Mouse (Mus musculus) brown adipose tissue, adult 24 weeks (tissue): ENCODE measurements at regions not wholly inside any gene's neighbourhood (a gene's known extent, or its start where the extent isn't known, plus 50 kb on each side); places are given as distances from the start of the nearest gene placed in this dataset.

ENCODE experiments used
- H3K27ac ChIP-seq: fragments of 200-500 bp; replicated peaks from 2 replicates; pipeline ENCODE4 v1.5.1; 2012; ENCODE audit warnings: low read depth, mild to moderate bottlenecking, low read length
- H3K4me1 ChIP-seq: fragments of 200-500 bp; 2 replicates; pipeline ENCODE4 v1.6.1; 2012; ENCODE audit warnings: low read length, mixed read lengths; ENCODE audit not compliant: control insufficient read depth, insufficient read depth, insufficient read length
- H3K4me3 ChIP-seq: fragments of 200-500 bp; 2 replicates; pipeline ENCODE4 v1.5.1; 2012; ENCODE audit warnings: low read depth, mild to moderate bottlenecking, low read length, moderate library complexity; ENCODE audit not compliant: insufficient read depth

DNA sequence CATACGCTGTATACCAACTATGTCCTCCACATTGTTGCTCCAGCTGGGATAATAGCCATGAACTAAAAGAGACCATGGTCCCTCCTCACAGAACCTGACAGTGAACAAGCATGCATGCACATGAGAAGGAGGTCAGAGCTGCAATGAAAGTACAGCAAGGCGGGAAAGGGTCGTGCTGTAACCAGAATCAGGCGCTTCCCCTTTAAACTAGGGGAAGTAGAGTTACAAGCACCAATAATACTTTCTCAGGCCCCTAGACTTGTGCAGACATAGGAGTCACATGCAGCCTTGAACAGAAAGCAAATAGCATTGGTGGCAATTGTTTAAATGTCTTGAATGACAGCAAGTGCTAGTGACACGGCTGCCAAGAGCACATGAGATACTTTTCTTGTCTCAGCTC, 261.8 kb upstream of the Dynlrb2 start:
- H3K27ac ChIP-seq = no peak overlapping the region
- no peaks in the 10 kb centered on the region for H3K4me1 ChIP-seq
- no peak overlapping the region for H3K4me3 ChIP-seq

DNA sequence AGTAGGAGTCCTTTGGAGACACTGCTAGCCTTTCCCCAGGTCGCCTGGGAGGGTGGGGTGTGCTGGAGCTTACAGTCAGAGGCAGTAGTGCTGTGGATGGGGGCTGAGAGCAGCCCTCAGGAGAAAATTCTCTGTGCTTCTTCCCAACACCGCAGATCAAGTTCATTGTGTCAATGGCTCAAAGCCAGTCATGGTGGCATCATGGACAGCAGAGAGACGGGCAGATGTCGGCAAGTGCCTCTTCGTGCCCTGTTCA, 262.9 kb upstream of the Dynlrb2 start:
- H3K4me1 ChIP-seq = no peaks in the 10 kb centered on the region
- H3K27ac ChIP-seq = no peak overlapping the region

DNA sequence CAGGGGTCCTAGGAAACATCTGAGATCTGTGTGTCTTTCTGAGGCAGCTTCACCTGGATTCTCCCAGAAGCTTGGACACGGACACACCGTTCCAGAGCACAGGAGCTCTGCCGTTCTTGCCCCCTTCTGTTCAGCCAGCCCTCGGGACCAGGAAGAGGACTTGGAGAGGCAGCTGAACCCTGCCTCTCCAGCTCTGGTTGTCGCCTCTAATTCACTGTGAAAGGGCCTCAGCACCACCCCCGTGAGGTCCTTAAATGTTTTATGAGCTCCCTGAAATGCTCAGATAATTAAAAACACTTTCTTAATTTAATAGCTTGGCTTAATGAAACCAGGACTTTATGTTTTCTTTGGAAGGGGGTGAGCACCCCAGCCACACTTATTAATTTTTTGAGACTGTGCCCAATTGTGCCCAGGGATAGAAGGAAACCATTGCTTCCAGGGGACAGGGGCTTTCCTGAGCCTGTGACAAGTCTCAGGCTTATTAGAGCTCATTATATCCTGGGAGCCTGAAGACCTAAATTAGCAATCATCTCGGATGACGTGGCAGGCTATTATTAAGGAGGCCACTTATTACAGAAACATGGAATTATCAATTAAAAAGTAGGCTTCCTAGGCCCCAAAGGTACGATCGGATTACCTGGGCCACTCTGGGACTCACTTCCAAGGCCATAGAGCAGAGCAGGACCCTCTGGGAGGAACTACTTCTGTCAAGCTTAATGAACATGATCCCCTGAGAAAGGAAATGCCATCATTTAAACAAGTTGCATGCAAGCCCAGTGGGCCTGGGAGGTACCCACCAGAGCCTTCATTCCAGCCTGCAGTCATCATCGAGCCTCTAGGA, 263.4 kb upstream of the Dynlrb2 start:
- no peak overlapping the region for H3K27ac ChIP-seq
- no peak overlapping the region for H3K4me3 ChIP-seq
- H3K4me1 ChIP-seq = no peaks in the 10 kb centered on the region

More for the DNA sequence above, 262.9 kb upstream of the Dynlrb2 start:
- no peak overlapping the region for H3K4me3 ChIP-seq

DNA sequence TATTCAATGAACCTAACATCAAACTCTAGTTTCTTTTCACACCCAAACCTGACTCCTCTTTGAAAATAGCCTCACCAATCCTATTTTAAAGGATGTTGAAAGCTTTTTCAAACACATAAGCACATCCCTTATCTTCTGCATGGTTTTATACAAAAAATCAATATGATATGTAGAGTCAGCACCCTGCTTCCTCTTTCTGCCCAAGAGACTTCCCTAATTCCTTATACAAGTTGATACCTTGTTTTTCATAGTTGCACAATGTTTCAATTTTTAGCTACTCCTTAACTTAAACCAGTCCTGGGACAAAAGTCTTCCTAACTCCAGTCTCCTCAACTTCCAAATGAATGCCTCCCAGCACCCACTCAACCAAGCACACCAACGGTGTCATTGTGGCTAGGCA, 266.1 kb upstream of the Dynlrb2 start:
- H3K4me3 ChIP-seq = no peak overlapping the region
- no peak overlapping the region for H3K27ac ChIP-seq
- H3K4me1 ChIP-seq = no peaks in the 10 kb centered on the region

DNA sequence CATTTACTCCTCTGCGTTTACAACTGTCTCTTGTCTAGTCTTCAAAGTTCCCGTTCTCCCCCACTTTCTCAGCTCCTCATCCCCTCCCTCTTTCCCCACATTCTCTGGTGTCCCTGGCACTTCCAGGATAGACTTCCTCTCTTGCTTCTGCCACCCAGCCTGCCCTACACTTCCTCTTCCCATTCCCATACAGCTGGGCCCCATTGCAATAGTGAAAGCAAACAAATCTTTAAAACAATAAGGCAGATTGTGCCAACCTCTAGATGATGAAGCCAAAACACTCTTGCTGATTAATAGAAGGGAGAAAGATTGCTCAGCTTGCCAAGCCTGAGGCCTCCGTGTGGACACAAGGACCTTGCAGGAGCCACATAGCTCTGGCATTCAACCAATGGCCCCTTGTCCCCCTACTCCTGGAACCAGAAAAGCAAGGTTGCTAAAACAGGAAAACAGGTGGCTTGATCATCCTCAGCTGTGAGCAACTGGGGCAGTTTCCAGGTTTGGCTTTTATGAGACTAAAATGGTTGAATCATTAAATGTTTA, 267.1 kb upstream of the Dynlrb2 start:
- Histone ChIP-seq H3K4me3 (no peak overlapping the region), H3K4me1 (no peaks in the 10 kb centered on the region), H3K27ac (no peak overlapping the region)

DNA sequence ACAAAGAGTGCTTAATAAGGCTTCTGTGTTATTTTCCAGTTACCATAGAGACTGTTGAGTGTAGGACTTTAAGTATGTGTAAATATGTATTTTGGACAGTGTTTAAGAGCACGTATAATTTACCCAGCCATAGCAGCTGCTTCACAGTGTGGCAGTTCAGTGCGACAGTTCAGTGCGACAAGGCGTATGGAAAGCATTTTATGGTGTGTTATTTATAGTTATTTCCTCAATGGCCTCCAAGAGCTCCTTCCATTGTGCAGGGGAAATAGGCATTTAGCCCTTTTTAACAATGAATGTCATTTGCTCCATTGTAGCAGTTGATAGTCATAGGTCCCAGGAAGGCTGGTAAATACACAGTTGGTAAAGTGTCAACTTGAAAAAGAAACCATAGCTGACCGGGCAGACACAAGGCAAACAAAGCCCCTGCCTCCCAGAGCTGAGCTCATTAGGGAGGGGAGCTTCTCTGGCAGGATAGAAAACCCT, 275.1 kb upstream of the Dynlrb2 start:
- H3K4me3 ChIP-seq = no peak overlapping the region
- no peak overlapping the region for H3K27ac ChIP-seq
- H3K4me1 ChIP-seq = no peaks in the 10 kb centered on the region

DNA sequence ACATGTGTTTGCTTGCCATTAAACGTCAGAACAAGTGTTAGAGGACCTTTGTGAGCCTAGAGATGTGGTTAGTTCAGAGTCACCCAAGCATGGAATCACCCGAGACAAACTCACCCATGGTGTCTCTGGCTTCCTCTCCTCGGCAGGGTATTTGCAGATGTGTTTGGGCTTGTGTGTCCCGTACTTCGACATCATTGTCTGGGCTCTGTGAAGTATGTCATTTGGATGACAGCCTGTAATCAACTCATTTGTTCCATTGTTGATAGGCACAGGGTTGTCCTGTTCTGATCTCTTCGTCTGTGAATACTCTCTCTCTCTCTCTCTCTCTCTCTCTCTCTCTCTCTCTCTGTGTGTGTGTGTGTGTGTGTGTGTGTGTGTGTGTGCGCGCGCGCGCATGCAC, 277.8 kb upstream of the Dynlrb2 start:
- H3K27ac ChIP-seq = no peak overlapping the region
- no peak overlapping the region for H3K4me3 ChIP-seq
- no peaks in the 10 kb centered on the region for H3K4me1 ChIP-seq

DNA sequence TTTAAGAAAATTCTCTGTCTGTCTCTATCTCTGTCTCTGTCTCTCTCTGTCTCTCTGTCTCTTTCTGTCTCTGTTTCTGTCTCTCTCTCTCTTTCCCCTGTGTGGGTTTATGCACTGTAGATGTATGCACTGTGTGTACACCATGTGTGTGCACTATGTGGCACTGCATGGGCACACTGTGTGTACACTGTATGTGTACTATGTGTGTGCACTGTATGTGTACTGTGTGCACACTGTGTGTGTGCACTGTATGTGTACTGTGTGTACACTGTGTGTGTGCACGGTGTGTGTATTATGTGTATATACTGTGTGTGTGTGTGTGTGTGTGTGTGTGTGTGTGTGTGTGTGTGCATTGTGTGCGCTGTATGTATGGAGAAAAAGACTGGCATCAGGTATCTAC, 281.5 kb upstream of the Dynlrb2 start:
- Histone ChIP-seq H3K27ac (no peak overlapping the region), H3K4me1 (no peaks in the 10 kb centered on the region)

DNA sequence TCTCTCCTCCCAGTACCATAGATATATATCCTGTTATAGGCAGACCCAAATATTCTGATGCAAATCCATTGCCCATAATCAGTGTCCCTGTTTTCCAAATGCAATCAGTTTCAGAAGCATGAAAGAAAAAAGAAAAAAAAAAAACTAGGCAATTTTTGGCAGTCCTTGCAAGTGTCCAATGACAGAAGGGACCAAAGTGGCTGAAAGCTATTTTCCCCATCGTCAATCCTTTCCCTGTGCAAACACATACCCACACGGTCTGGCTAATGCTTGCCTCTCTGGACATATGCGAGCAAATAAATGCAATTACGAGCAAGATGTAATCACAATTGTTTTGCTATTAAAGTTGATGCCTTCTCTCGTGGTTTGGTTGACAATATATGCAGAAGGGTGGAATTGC, 288.9 kb upstream of the Dynlrb2 start:
- H3K4me1 ChIP-seq = no peaks in the 10 kb centered on the region
- H3K27ac ChIP-seq = no peak overlapping the region
- no peak overlapping the region for H3K4me3 ChIP-seq

More for the DNA sequence above, 281.5 kb upstream of the Dynlrb2 start:
- H3K4me3 ChIP-seq = no peak overlapping the region

DNA sequence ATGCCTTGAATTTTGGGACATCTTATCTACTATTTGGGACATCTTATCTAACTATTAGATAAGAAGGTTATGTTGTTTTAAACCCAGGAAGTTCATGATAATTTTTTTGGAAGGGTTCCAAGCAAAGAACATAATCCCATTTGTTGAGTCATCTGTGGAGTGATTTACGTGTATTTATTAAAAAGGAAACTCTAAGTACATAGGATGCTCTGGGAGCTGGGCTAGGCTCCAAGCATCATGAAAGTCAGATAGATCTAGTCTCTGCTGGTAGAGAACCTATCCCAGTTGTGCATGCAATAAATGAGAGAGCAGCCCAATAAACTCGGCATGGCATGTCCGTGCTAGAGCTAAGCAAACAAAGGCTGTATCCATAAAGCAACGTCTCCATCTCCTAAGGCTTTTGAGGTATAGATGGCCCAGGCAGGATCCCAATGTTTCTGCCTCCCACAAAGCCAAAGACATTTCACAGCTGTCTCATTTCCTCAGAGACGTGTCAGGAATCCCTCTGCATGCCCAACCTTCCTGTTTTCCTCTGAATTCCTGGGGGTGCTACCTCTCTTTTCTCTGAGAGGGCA, 289.4 kb upstream of the Dynlrb2 start:
- Histone ChIP-seq H3K27ac (no peak overlapping the region), H3K4me3 (no peak overlapping the region), H3K4me1 (no peaks in the 10 kb centered on the region)

DNA sequence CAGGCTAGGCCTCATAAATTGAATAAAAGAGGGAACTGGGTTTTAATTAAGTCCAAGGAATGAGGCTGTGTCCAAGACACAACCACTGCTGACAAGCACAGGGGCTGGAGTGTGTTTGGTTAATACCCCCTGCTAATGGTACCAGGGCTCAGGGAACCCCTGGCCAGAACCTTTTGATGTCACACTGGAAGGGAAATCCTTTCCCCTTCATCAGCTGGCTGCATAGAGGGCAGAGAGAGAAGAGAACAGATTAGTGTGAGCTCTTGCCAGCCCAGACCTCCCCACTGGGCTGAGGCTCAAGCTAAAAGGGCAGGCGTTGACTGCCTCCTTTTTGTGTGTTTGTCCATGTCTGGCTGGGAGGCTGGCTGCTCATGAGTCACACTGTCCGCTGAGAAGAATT, 301.1 kb upstream of the Dynlrb2 start:
- Histone ChIP-seq H3K27ac (no peak overlapping the region), H3K4me3 (no peak overlapping the region), H3K4me1 (no peaks in the 10 kb centered on the region)

DNA sequence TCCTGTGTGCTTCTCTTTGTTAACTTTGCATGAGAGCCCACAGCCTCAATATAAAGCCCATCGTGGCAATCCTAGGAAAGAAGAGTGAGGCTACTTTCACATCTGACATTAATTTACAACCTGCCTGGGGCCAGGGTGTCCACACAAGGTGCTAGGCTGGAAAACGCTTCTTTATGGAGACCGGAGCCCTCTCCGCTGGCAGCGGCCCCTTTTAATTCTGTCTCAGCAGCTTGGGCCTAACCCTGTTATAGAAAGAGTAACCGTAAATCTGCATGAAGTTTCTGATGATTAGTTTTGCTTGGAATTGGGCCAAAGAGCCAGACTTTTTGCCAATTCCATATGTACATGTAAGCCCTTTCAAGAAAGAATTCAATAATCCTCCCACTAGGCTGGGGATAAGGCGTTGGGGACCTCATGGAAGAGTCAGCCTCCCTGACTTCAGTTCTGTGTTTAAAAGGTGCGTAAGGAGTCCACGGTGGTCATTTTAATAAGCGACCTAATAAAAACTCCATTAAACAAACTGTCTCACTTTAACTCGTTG, 304.2 kb upstream of the Dynlrb2 start:
- H3K4me3 ChIP-seq = no peak overlapping the region
- no peak overlapping the region for H3K27ac ChIP-seq
- H3K4me1 ChIP-seq = no peaks in the 10 kb centered on the region

DNA sequence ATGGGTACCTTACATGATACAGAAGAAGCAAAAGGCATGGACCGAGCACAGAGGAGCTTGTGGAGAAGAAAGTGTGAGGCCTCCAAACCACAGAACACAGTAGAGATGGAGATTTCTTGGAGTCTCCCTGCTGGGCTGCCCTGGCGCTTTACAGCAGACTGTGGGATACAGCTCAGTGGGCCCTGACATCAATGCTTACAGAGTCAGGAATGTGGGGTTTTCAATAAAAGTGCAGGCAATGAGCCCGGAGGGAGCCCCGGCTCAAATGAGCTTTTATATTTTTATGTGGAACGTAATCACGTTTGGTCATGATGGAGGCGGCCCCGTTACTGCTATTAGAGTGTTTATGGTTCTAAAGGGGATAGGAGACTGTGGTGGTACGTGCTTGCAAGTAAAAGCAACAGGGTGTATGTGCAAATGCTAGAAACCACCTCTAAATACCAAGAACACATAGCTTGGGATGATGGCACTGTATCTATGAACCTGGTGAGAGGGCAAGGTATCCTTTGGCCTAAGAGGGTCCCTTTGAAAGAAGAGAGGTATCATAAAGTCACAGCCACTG, 308.1 kb upstream of the Dynlrb2 start:
- H3K27ac ChIP-seq = no peak overlapping the region
- no peaks in the 10 kb centered on the region for H3K4me1 ChIP-seq
- no peak overlapping the region for H3K4me3 ChIP-seq

DNA sequence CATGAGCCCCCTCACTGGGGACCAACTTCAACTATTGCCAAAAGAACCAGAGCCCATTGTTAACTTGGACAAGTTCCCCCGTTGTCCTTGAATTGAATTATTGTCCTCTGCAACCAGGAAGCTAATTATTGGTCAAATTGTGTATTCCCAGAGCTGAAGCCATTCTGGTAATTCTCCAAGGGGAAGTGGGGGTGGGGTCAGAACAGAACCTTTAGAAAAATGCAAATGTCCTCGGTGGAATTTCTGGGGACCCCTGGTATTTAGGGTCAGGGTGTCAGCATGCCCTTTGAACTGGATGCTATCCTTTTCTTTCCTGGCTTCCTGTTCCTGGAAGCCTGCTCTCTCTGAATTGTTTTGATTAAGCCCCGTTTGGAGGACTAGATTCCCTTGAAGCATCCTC, 312.7 kb upstream of the Dynlrb2 start:
- no peaks in the 10 kb centered on the region for H3K4me1 ChIP-seq
- H3K4me3 ChIP-seq = no peak overlapping the region
- no peak overlapping the region for H3K27ac ChIP-seq

DNA sequence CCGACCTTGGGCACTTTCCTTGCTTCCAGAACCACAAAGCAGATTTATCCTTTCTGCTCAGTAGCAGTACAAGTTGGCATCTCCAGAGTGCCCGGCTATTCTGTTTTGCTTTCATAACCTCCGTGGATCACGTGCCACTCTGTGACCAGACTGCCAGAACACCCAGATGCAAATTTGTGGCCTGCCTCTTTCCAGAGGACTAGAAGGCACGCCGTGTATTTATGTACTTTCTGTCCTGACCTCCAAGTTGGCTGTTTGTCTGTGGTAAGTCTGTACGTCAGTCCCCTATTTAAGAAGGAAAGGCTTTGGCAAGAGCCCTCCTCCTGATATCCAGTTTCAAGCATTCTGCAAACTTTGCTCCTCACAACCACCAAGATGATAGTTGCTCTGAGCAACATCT, 319.6 kb upstream of the Dynlrb2 start:
- Histone ChIP-seq H3K4me3 (no peak overlapping the region), H3K27ac (no peak overlapping the region), H3K4me1 (no peaks in the 10 kb centered on the region)
